Mouse (Mus musculus): Measurements from ENCODE around the gene Gpc4. TPM values are rescaled to one million over a fixed set of nuclear protein-coding genes. Genes with fewer than 3 reads are reported as not detected.
A peak's percentile ranks its signal among the peaks of the same experiment; 100 is the strongest.

The Gpc4 gene
- total RNA-seq, 2 experiments from 2014 or later: 22.0 to 25.1 TPM

- intact Hi-C loops (cut with DNase I): loop anchor here (5.0 kb wide), 2 partner anchors 92 to 203 kb away; no protein-coding TSS in a partner anchor
- DNase-seq (ENCODE audit: extremely low spot score in 1 of 2, low spot score in 2 of 2): no peak
- TF ChIP-seq CTCF (IDR thresholded peaks at IDR 0.05): no peak
- H3K4me3 ChIP-seq: peak overlapping the region; percentile 56
- no peak overlapping the region for H3K27ac ChIP-seq
Observed at GRCm38 (mm10) chrX:52164134-52164737, 816 bp downstream of the Gpc4 start.

- intact Hi-C loops (cut with DNase I): loop anchor here (5.0 kb wide), 2 partner anchors 91 to 204 kb away; no protein-coding TSS in a partner anchor
- DNase-seq (ENCODE audit: extremely low spot score in 1 of 2, low spot score in 2 of 2): no peak
- Histone ChIP-seq H3K27ac (no peak overlapping the region), H3K4me3 (peak overlapping the region; percentile 56)
- no peak for TF ChIP-seq CTCF (IDR thresholded peaks at IDR 0.05)
Observed at GRCm38 (mm10) chrX:52163418-52164133, 1.5 kb downstream of the Gpc4 start.

GRCm38 (mm10) chrX:52162756-52163155 lies 2.3 kb downstream of the Gpc4 start:
- no peak overlapping the region for H3K27ac ChIP-seq
- no peak overlapping the region for H3K4me3 ChIP-seq
- no peak for DNase-seq (ENCODE audit: extremely low spot score in 1 of 2, low spot score in 2 of 2)
- no peak for TF ChIP-seq CTCF (IDR thresholded peaks at IDR 0.05)
- intact Hi-C loops (cut with DNase I): loop anchor here (5.0 kb wide), 2 partner anchors 90 to 205 kb away; no protein-coding TSS in a partner anchor

- no peak for TF ChIP-seq CTCF (IDR thresholded peaks at IDR 0.05)
- no peak overlapping the region for H3K27ac ChIP-seq
- intact Hi-C loops (cut with DNase I): loop anchor here (5.0 kb wide), 2 partner anchors 90 to 205 kb away; no protein-coding TSS in a partner anchor
- H3K4me3 ChIP-seq: no peak overlapping the region
- DNase-seq (ENCODE audit: extremely low spot score in 1 of 2, low spot score in 2 of 2): no peak
Observed at GRCm38 (mm10) chrX:52162206-52162605, 2.8 kb downstream of the Gpc4 start.

- Histone ChIP-seq H3K4me3 (no peak overlapping the region), H3K27ac (no peak overlapping the region)
- intact Hi-C loops (cut with DNase I): loop anchor here (5.0 kb wide), 2 partner anchors 87 to 208 kb away; no protein-coding TSS in a partner anchor
- no peak for DNase-seq (ENCODE audit: extremely low spot score in 1 of 2, low spot score in 2 of 2)
- TF ChIP-seq CTCF (IDR thresholded peaks at IDR 0.05): no peak
Observed at GRCm38 (mm10) chrX:52159621-52160020, 5.4 kb downstream of the Gpc4 start.

GRCm38 (mm10) chrX:52155408-52155953 lies 9.6 kb downstream of the Gpc4 start:
- TF ChIP-seq CTCF (IDR thresholded peaks at IDR 0.05): no peak
- Histone ChIP-seq H3K4me3 (no peak overlapping the region), H3K27ac (no peak overlapping the region)
- intact Hi-C loops (cut with DNase I): no loop called here
- DNase-seq (ENCODE audit: extremely low spot score in 1 of 2, low spot score in 2 of 2): no peak

- Histone ChIP-seq H3K27ac (no peak overlapping the region), H3K4me3 (no peak overlapping the region)
- TF ChIP-seq CTCF (IDR thresholded peaks at IDR 0.05): no peak
- DNase-seq (ENCODE audit: extremely low spot score in 1 of 2, low spot score in 2 of 2): no peak
- intact Hi-C loops (cut with DNase I): loop anchor here (1.0 kb wide), 1 partner anchor 25 kb away; no protein-coding TSS in a partner anchor
Observed at GRCm38 (mm10) chrX:52154821-52155220, 10.2 kb downstream of the Gpc4 start.

GRCm38 (mm10) chrX:52153451-52153850 lies 11.6 kb downstream of the Gpc4 start:
- Histone ChIP-seq H3K27ac (no peak overlapping the region), H3K4me3 (no peak overlapping the region)
- no peak for TF ChIP-seq CTCF (IDR thresholded peaks at IDR 0.05)
- intact Hi-C loops (cut with DNase I): no loop called here
- peak in 1 of 2 experiments; percentile 20 for DNase-seq (ENCODE audit: extremely low spot score in 1 of 2, low spot score in 2 of 2)

GRCm38 (mm10) chrX:52152961-52153360 lies 12.1 kb downstream of the Gpc4 start:
- no peak for TF ChIP-seq CTCF (IDR thresholded peaks at IDR 0.05)
- intact Hi-C loops (cut with DNase I): no loop called here
- no peak for DNase-seq (ENCODE audit: extremely low spot score in 1 of 2, low spot score in 2 of 2)
- H3K4me3 ChIP-seq: no peak overlapping the region
- H3K27ac ChIP-seq: no peak overlapping the region

- no peak for DNase-seq (ENCODE audit: extremely low spot score in 1 of 2, low spot score in 2 of 2)
- intact Hi-C loops (cut with DNase I): no loop called here
- Histone ChIP-seq H3K27ac (no peak overlapping the region), H3K4me3 (no peak overlapping the region)
- TF ChIP-seq CTCF (IDR thresholded peaks at IDR 0.05): no peak
Observed at GRCm38 (mm10) chrX:52151555-52151954, 13.5 kb downstream of the Gpc4 start.

- intact Hi-C loops (cut with DNase I): no loop called here
- no peak for TF ChIP-seq CTCF (IDR thresholded peaks at IDR 0.05)
- H3K27ac ChIP-seq: no peak overlapping the region
- DNase-seq (ENCODE audit: extremely low spot score in 1 of 2, low spot score in 2 of 2): no peak
- H3K4me3 ChIP-seq: no peak overlapping the region
Observed at GRCm38 (mm10) chrX:52151100-52151499, 14.0 kb downstream of the Gpc4 start.

GRCm38 (mm10) chrX:52145563-52145962 lies 19.5 kb downstream of the Gpc4 start:
- H3K27ac ChIP-seq: no peak overlapping the region
- H3K4me3 ChIP-seq: no peak overlapping the region
- no peak for DNase-seq (ENCODE audit: extremely low spot score in 1 of 2, low spot score in 2 of 2)
- intact Hi-C loops (cut with DNase I): no loop called here
- no peak for TF ChIP-seq CTCF (IDR thresholded peaks at IDR 0.05)

Data from left cerebral cortex, adult 2 months (tissue).